Mouse (Mus musculus): ENCODE data around the gene Wdcp. TPM values are rescaled to one million over a fixed set of nuclear protein-coding genes. Genes with fewer than 3 reads are reported as not detected.

The Wdcp gene
- polyA plus RNA-seq, 1 experiment from 2014 or later = 11.8 TPM

GRCm38 (mm10) chr12:4872983-4873477 is 29.9 kb downstream of the Wdcp start:
- Histone ChIP-seq H3K4me3 (ENCODE audit: low read depth, low read length) (no peak overlapping the region), H3K4me2 (replicated peaks; ENCODE audit: low read depth, low read length) (no peak overlapping the region), H3K9me3 (ENCODE audit: low read length) (no peaks in the 10 kb centered on the region), H3K9ac (replicated peaks; ENCODE audit: low read depth) (no peak overlapping the region), H3K27ac (ENCODE audit: low read length) (no peak overlapping the region), H3K4me1 (ENCODE audit: insufficient read depth, low read depth, low read length) (peaks cover 11% of the 10 kb centered on the region), H3K36me3 (ENCODE audit: insufficient read depth, low read length) (no peaks in the 10 kb centered on the region), H3K27me3 (replicated peaks; ENCODE audit: insufficient read depth, low read length) (no peaks in the 10 kb centered on the region)
- ATAC-seq = no peak
- no peak for DNase-seq (ENCODE audit: low spot score)
- TF ChIP-seq CTCF (IDR thresholded peaks at IDR 0.05) = no peak
- WGBS = 67% methylated on average over 5 of the region's 5 CpGs

DNA sequence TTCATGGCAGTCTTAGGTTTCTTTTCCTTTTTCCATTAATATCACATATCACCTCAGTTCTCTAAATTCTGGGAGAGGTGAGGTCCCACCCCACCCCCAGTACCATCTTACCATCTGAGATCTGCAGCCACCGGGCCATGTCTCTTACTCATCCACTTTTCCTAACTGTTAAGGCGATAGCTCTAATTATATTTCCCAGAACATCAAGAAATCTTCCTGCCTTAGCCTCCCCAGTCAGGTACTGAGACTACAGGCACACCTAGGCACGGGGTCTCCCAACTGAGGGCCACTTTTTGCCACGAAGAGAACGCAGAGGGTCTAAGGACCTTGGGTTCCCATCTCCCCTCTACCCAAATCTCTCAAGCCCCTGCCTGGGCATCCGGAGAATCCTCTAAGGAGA is 30.4 kb downstream of the Wdcp start:
- Histone ChIP-seq H3K9me3 (ENCODE audit: low read length) (no peaks in the 10 kb centered on the region), H3K4me3 (ENCODE audit: low read depth, low read length) (0 out of 2 replicates have a peak overlapping the region, but pooled peaks have one; percentile 31), H3K27me3 (replicated peaks; ENCODE audit: insufficient read depth, low read length) (no peaks in the 10 kb centered on the region), H3K9ac (replicated peaks; ENCODE audit: low read depth) (no peak overlapping the region), H3K4me1 (ENCODE audit: insufficient read depth, low read depth, low read length) (peaks cover 11% of the 10 kb centered on the region), H3K36me3 (ENCODE audit: insufficient read depth, low read length) (no peaks in the 10 kb centered on the region), H3K4me2 (replicated peaks; ENCODE audit: low read depth, low read length) (peak overlapping the region; percentile 65), H3K27ac (ENCODE audit: low read length) (no peak overlapping the region)
- ATAC-seq = no peak
- TF ChIP-seq CTCF (IDR thresholded peaks at IDR 0.05) (no peak), EP300 (IDR thresholded peaks at IDR 0.05) (no peak)
- WGBS = 78% methylated on average over 6 of the region's 6 CpGs
- no peak for DNase-seq (ENCODE audit: low spot score)

DNA sequence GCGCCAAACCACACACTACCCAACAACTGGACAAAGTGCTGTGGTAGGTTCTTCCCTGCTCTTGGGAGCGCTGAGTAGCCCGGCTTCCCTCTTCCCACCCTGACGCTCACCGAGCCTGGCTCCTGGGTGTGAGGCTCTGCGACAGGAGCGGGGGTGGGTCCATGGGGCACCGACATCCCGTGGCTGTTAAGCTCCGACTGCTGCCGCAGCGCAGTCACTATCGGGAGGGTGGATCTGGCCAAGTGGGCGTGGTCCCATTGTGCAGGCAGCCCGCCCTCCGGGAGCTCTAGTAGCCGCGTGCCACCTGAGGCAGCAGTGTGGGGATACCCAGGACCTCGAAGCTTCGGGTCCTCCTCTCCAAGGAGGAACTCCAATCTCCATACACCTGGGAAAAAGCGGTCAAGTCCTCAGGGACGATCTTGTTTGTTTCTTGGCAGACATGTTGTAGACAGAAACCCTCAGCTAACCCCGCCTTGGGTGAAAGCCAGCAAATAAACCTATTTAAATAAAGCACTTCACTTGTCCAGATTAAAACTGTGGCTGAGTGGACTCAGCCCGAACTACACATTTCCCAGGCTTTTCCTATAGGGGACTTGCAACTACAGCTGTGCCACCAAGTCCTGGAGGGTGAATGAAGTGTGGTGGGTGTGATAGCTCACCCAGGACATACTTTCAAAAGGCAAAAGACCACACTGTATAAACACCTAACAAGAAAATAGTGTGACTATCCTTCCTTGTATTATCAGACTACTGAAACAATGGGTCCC is 31.2 kb downstream of the Wdcp start, which contains the start of gene Mfsd2b:
Gene Mfsd2b, minus strand, starts transcription at position 199 of the 767 bp plus-strand sequence.
- no peaks in the 10 kb centered on the region for H3K9me3 ChIP-seq (ENCODE audit: low read length)
- ATAC-seq (peak; percentile 94), DNase-seq (ENCODE audit: low spot score) (peak; percentile 89)
- H3K4me1 ChIP-seq (ENCODE audit: insufficient read depth, low read depth, low read length) = peaks cover 11% of the 10 kb centered on the region
- H3K4me3 ChIP-seq (ENCODE audit: low read depth, low read length) = peak within 1 kb of the TSS; percentile 31
- peak within 1 kb of the TSS; percentile 65 for H3K4me2 ChIP-seq (replicated peaks; ENCODE audit: low read depth, low read length)
- H3K27ac ChIP-seq (ENCODE audit: low read length) = no peak within 1 kb of the TSS
- TF ChIP-seq EP300 (IDR thresholded peaks at IDR 0.05) = no peak
- no peak for TF ChIP-seq CTCF (IDR thresholded peaks at IDR 0.05)
- H3K27me3 ChIP-seq (replicated peaks; ENCODE audit: insufficient read depth, low read length) = no peaks in the 10 kb centered on the region
- WGBS = 1% methylated on average over 24 of the region's 24 CpGs
- H3K9ac ChIP-seq (replicated peaks; ENCODE audit: low read depth) = 0 out of 2 replicates have a peak within 1 kb of the TSS, but pooled peaks have one; percentile 16
- no peaks in the 10 kb centered on the region for H3K36me3 ChIP-seq (ENCODE audit: insufficient read depth, low read length)

DNA sequence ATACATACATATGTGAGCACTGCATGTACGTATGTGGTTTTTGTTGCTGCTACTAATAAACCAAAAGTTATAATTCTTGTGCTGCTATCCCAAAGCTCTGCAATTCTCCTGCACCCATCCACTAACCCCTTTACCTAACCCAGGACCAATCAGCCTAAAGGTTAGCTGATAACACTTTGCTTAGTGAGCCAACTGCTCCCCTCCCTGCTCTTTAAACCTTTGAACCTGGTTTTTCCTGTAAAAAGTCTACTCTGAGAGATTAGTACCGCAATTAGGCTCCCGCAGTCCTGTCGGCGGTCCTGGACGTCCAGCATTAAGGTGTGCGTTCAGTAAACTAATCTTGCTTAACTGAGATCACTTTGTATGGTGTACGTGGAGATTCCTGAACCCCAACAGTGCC is 32.5 kb downstream of the Wdcp start:
- no peak for DNase-seq (ENCODE audit: low spot score)
- no peak for TF ChIP-seq CTCF (IDR thresholded peaks at IDR 0.05)
- 87% methylated on average over 8 of the region's 8 CpGs for WGBS
- H3K9me3 ChIP-seq (ENCODE audit: low read length) = no peaks in the 10 kb centered on the region
- no peak overlapping the region for H3K4me3 ChIP-seq (ENCODE audit: low read depth, low read length)
- no peak overlapping the region for H3K4me2 ChIP-seq (replicated peaks; ENCODE audit: low read depth, low read length)
- no peak overlapping the region for H3K27ac ChIP-seq (ENCODE audit: low read length)
- H3K9ac ChIP-seq (replicated peaks; ENCODE audit: low read depth) = no peak overlapping the region
- peaks cover 11% of the 10 kb centered on the region for H3K4me1 ChIP-seq (ENCODE audit: insufficient read depth, low read depth, low read length)
- no peak for ATAC-seq
- no peaks in the 10 kb centered on the region for H3K27me3 ChIP-seq (replicated peaks; ENCODE audit: insufficient read depth, low read length)
- no peaks in the 10 kb centered on the region for H3K36me3 ChIP-seq (ENCODE audit: insufficient read depth, low read length)

DNA sequence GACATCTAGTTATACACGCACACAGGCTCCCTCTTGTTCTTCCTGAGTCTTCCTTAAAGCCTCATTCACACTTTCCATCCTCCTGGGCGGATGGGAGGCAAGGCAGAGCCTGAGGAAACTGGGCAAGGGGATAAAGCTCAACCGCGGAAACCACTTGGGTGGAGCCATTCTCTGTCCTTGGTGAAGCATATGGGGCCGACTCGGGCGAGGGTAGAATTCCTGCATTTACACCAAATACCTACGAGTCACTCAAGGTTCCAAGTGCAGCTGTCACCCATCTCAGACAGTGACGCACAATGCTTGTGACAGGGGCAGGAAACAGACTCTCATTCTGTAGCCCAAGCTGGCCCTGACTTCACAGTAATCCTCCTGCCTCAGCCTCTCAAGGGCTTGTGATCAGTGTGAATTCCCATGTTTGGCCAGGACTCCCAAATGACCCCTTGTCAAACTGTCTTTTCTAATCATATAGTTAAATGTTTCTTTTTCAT is 35.2 kb downstream of the Wdcp start:
- 0 out of 2 replicates have a peak, but pooled peaks cover 5% of the 10 kb centered on the region for H3K36me3 ChIP-seq (ENCODE audit: insufficient read depth, low read length)
- no peak overlapping the region for H3K9ac ChIP-seq (replicated peaks; ENCODE audit: low read depth)
- no peak for TF ChIP-seq EP300 (IDR thresholded peaks at IDR 0.05)
- no peak for TF ChIP-seq CTCF (IDR thresholded peaks at IDR 0.05)
- WGBS = 80% methylated on average over 9 of the region's 9 CpGs
- H3K27me3 ChIP-seq (replicated peaks; ENCODE audit: insufficient read depth, low read length) = no peaks in the 10 kb centered on the region
- no peak overlapping the region for H3K27ac ChIP-seq (ENCODE audit: low read length)
- no peak overlapping the region for H3K4me2 ChIP-seq (replicated peaks; ENCODE audit: low read depth, low read length)
- no peak for ATAC-seq
- no peak for DNase-seq (ENCODE audit: low spot score)
- H3K4me1 ChIP-seq (ENCODE audit: insufficient read depth, low read depth, low read length) = peaks cover 11% of the 10 kb centered on the region
- H3K9me3 ChIP-seq (ENCODE audit: low read length) = no peaks in the 10 kb centered on the region
- no peak overlapping the region for H3K4me3 ChIP-seq (ENCODE audit: low read depth, low read length)

DNA sequence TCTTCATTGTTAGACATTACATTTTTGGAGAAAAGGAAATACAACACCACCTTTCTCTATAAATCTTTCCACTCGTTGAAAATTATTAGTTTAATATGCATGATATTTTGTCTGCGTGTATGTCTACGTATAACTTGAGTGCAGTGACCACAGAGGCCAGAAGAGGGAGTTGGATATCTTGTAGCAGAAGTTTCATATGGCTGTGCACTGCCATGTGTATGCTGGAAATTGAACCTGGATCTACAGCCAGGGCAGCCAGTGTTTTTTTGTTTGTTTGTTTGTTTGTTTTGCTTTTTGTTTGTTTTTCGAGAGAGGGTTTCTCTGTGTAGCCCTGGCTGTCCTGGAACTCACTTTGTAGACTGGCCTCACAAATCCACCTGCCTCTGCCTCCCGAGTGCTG is 35.9 kb downstream of the Wdcp start:
- DNase-seq (ENCODE audit: low spot score) = no peak
- no peaks in the 10 kb centered on the region for H3K27me3 ChIP-seq (replicated peaks; ENCODE audit: insufficient read depth, low read length)
- WGBS = 94% methylated on average over 5 of the region's 5 CpGs
- peaks cover 6% of the 10 kb centered on the region for H3K4me1 ChIP-seq (ENCODE audit: insufficient read depth, low read depth, low read length)
- TF ChIP-seq CTCF (IDR thresholded peaks at IDR 0.05) (peak; percentile 50), EP300 (IDR thresholded peaks at IDR 0.05) (no peak)
- H3K9me3 ChIP-seq (ENCODE audit: low read length) = no peaks in the 10 kb centered on the region
- H3K27ac ChIP-seq (ENCODE audit: low read length) = no peak overlapping the region
- no peak overlapping the region for H3K9ac ChIP-seq (replicated peaks; ENCODE audit: low read depth)
- 0 out of 2 replicates have a peak, but pooled peaks cover 5% of the 10 kb centered on the region for H3K36me3 ChIP-seq (ENCODE audit: insufficient read depth, low read length)
- no peak overlapping the region for H3K4me3 ChIP-seq (ENCODE audit: low read depth, low read length)
- ATAC-seq = no peak
- no peak overlapping the region for H3K4me2 ChIP-seq (replicated peaks; ENCODE audit: low read depth, low read length)

All from lung, postnatal 0 days (tissue).